Mouse (Mus musculus): ENCODE measurements around the gene Gm28171. TPM values are rescaled to one million over a fixed set of nuclear protein-coding genes. Genes with fewer than 3 reads are reported as not detected.

The Gm28171 gene
- not detected in 4 replicates for total RNA-seq (2023; ENCODE audit: inconsistent age)

DNA sequence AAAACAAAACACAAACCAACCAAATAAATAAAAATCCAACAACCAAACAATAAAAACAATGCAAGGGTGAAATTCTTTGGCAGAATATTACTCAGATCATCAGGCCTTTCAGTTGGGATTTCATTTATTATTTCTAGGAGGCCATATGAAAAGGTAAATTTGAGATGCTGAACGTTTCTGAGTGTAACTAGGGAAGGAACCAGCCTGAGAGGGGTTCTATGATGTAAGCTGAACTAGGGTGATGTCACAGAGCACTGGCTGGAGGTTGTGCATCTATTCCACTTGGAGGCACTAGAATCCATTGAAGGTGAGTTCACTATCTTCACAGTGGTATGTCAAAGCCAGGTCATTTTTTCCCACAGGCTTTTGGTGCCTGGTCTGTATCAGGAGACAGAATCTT lies at the start of gene Gm28171:
Gene Gm28171 (plus strand): TSS at position 301 of the 400 bp plus-strand sequence.

Other genes with a start within 250 kb of the Gm28171 start
- gene Gm21854, start 136.4 kb upstream of the Gm28171 start, total RNA-seq (2023; ENCODE audit: inconsistent age): not detected in 4 replicates
- gene Gm20914, start 67.4 kb upstream of the Gm28171 start, total RNA-seq (2023; ENCODE audit: inconsistent age): not detected in 4 replicates
- not detected in 4 replicates for gene Gm21778, start 149.1 kb downstream of the Gm28171 start, total RNA-seq (2023; ENCODE audit: inconsistent age)